Mouse (Mus musculus) forebrain, embryonic 14.5 days (tissue): ENCODE measurements around the gene Tssc4. TPM values are rescaled to one million over a fixed set of nuclear protein-coding genes. Genes with fewer than 3 reads are reported as not detected.

Experiments
- ATAC-seq: fragments of 200-750 bp; cut with Nextera tagmentation; 2 replicates; pipeline ENCODE4 v1.8.0; 2017; ENCODE audit warnings: mild to moderate bottlenecking, moderate library complexity
- DNase-seq: peaks from one replicate; pipeline ENCODE4 v3.0.0-alpha.2; 2015; ENCODE audit warnings: low spot score
- H3K27ac ChIP-seq: fragments of 300-500 bp; sonication (generic); 2 replicates; pipeline ENCODE4 v1.5.1; 2014; ENCODE audit warnings: low read depth, mild to moderate bottlenecking, control low read depth, low read length, moderate library complexity
- H3K27me3 ChIP-seq: fragments of 300-500 bp; sonication (generic); replicated peaks from 2 replicates; pipeline ENCODE4 v1.6.1; 2014; ENCODE audit warnings: low read length, control low read depth, mixed read lengths; ENCODE audit not compliant: control insufficient read depth, insufficient read depth
- H3K36me3 ChIP-seq: fragments of 300-500 bp; sonication (generic); 2 replicates; pipeline ENCODE4 v1.6.1; 2014; ENCODE audit warnings: low read length, control low read depth; ENCODE audit not compliant: control insufficient read depth, insufficient read depth
- H3K4me1 ChIP-seq: fragments of 300-500 bp; sonication (generic); 2 replicates; pipeline ENCODE4 v1.6.1; 2014; ENCODE audit warnings: antibody characterized with exemption, low read length, control low read depth; ENCODE audit not compliant: control insufficient read depth, insufficient read depth
- H3K4me2 ChIP-seq: fragments of 300-500 bp; sonication (generic); 2 replicates; pipeline ENCODE4 v1.6.1; 2014; ENCODE audit warnings: mild to moderate bottlenecking, control low read depth, low read length
- H3K4me3 ChIP-seq: fragments of 300-500 bp; sonication (generic); 2 replicates; pipeline ENCODE4 v1.5.1; 2014; ENCODE audit warnings: low read depth, low read length, control low read depth
- H3K9ac ChIP-seq: fragments of 300-500 bp; sonication (generic); 2 replicates; pipeline ENCODE4 v1.6.1; 2014; ENCODE audit warnings: mild to moderate bottlenecking, low read length, control low read depth, moderate library complexity
- H3K9me3 ChIP-seq: fragments of 300-500 bp; sonication (generic); replicated peaks from 2 replicates; pipeline ENCODE4 v1.6.1; 2016; ENCODE audit warnings: low read length, control low read depth, mixed read lengths; ENCODE audit not compliant: control insufficient read depth
- WGBS: fragments of 180-500 bp; shearing (Covaris S2); extraction: QIAGEN DNeasy Blood & Tissue Kit; methylation state at CpG from one replicate; pipeline ENCODE4 v1.1.7; 2014; 5-methylcytosine and 5-hydroxymethylcytosine counted together
- polyA plus RNA-seq: library from polyadenylated mRNA; unstranded; fragments of >200 nt; fragmentation: Nextera tagmentation; extraction: Ambion mirVana; gene quantifications from 2 replicates; pipeline ENCODE4 v1.2.1, GENCODE M21; 2014

The Tssc4 gene
- polyA plus RNA-seq, 1 experiment from 2014 or later, result 106 TPM

- ATAC-seq (no peak), DNase-seq (no peak)
- peaks cover 38% of the 10 kb centered on the region for H3K27me3 ChIP-seq
- WGBS, result 48% methylated on average over 5 of the region's 5 CpGs
- H3K4me3 ChIP-seq, result no peak overlapping the region
- H3K9me3 ChIP-seq, result no peaks in the 10 kb centered on the region
- H3K27ac ChIP-seq, result no peak overlapping the region
- no peaks in the 10 kb centered on the region for H3K4me1 ChIP-seq
- H3K9ac ChIP-seq, result no peak overlapping the region
- H3K36me3 ChIP-seq, result no peaks in the 10 kb centered on the region
- no peak overlapping the region for H3K4me2 ChIP-seq
Measured at GRCm38 (mm10) chr7:143108200-143108599, 39.2 kb downstream of the Tssc4 start.

DNA sequence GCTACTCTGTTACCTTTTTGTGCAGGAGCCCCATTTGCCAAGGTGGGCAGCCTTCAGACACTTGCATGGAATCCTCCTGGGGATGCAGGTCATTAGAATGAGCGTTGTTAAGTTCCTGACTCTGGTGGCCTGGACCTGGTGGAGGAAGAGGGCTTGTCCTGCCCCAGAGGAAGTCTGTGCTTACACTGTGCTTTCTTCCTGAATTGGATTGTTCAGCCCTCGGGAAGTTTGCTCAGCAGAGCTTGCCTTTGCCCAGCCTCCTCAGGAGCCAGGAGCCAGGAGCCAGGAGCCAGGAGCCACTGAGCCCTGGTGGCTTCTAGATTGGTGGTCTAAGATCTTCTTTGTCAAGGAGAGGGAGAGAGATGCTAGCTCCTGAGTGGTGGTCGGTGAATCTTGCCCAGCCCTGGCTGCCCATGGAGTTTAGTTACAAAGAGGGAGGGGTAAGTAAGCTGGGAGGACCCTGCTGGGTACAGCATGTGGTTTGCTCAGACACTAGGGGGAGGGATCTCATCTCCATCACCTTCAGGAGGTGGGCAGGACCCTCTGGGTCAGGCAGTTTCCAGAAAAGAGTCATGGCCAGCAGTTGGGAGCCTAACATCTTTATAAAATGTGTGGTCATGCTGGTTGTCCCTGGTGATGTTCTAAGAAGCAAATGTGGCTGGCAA lies 40.1 kb downstream of the Tssc4 start:
- no peaks in the 10 kb centered on the region; the same call in 1 of the 2 replicates for H3K9me3 ChIP-seq
- no peak overlapping the region for H3K4me2 ChIP-seq
- WGBS, result 24% methylated on average over 3 of the region's 3 CpGs
- H3K36me3 ChIP-seq, result no peaks in the 10 kb centered on the region
- H3K9ac ChIP-seq, result no peak overlapping the region
- H3K4me3 ChIP-seq, result no peak overlapping the region
- H3K27ac ChIP-seq, result no peak overlapping the region
- DNase-seq (no peak), ATAC-seq (no peak)
- H3K27me3 ChIP-seq, result peaks cover 38% of the 10 kb centered on the region
- H3K4me1 ChIP-seq, result no peaks in the 10 kb centered on the region

GRCm38 (mm10) chr7:143109696-143110095 lies 40.6 kb downstream of the Tssc4 start:
- Histone ChIP-seq H3K4me1 (no peaks in the 10 kb centered on the region), H3K36me3 (no peaks in the 10 kb centered on the region), H3K4me3 (no peak overlapping the region), H3K9ac (no peak overlapping the region), H3K4me2 (no peak overlapping the region), H3K9me3 (no peaks in the 10 kb centered on the region; the same call in 1 of the 2 replicates), H3K27ac (no peak overlapping the region), H3K27me3 (peaks cover 38% of the 10 kb centered on the region)
- WGBS, result 67% methylated on average over 3 of the region's 3 CpGs
- no peak for DNase-seq
- no peak for ATAC-seq

GRCm38 (mm10) chr7:143110803-143111202 lies 41.8 kb downstream of the Tssc4 start:
- Histone ChIP-seq H3K4me3 (no peak overlapping the region), H3K27me3 (peaks cover 31% of the 10 kb centered on the region), H3K4me2 (no peak overlapping the region), H3K9ac (no peak overlapping the region), H3K27ac (no peak overlapping the region), H3K36me3 (no peaks in the 10 kb centered on the region), H3K4me1 (no peaks in the 10 kb centered on the region), H3K9me3 (no peaks in the 10 kb centered on the region; the same call in 1 of the 2 replicates)
- ATAC-seq, result no peak
- WGBS, result 82% methylated on average over 1 of the region's 1 CpGs
- DNase-seq, result no peak

- H3K9ac ChIP-seq, result no peak overlapping the region
- no peak overlapping the region for H3K27ac ChIP-seq
- no peak for ATAC-seq
- H3K27me3 ChIP-seq, result peaks cover 23% of the 10 kb centered on the region
- H3K9me3 ChIP-seq, result no peaks in the 10 kb centered on the region; the same call in 1 of the 2 replicates
- DNase-seq, result no peak
- H3K36me3 ChIP-seq, result no peaks in the 10 kb centered on the region
- no peaks in the 10 kb centered on the region for H3K4me1 ChIP-seq
- WGBS, result 67% methylated on average over 4 of the region's 4 CpGs
- H3K4me2 ChIP-seq, result no peak overlapping the region
- H3K4me3 ChIP-seq, result no peak overlapping the region
Measured at GRCm38 (mm10) chr7:143111719-143112118, 42.7 kb downstream of the Tssc4 start.

DNA sequence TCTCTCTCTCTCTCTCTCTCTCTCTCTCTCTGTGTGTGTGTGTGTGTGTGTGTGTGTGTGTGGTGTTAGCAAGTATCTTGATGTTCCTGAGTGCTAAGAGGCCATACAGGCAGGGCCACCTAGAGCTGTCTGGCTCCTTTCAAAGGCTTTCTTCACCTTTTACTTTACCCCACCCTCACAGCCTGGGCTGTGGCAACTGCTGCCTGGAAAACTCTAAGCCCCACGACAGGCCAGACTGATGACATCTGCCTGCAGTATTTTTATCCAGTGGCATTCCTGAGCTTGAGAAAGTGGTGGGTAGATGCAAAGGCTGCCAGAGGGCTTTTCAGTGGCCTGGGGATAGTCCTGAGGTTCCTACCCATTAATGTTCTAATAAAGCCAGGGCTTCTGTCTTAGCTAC lies 43.3 kb downstream of the Tssc4 start:
- WGBS, result 47% methylated on average over 1 of the region's 1 CpGs
- Histone ChIP-seq H3K27me3 (peaks cover 17% of the 10 kb centered on the region), H3K4me2 (no peak overlapping the region), H3K9ac (no peak overlapping the region), H3K36me3 (no peaks in the 10 kb centered on the region), H3K4me3 (no peak overlapping the region), H3K9me3 (no peaks in the 10 kb centered on the region; the same call in 1 of the 2 replicates), H3K27ac (no peak overlapping the region), H3K4me1 (no peaks in the 10 kb centered on the region)
- DNase-seq (no peak), ATAC-seq (no peak)

GRCm38 (mm10) chr7:143114773-143115172 lies 45.7 kb downstream of the Tssc4 start:
- no peak for DNase-seq
- Histone ChIP-seq H3K4me3 (no peak overlapping the region), H3K9me3 (no peaks in the 10 kb centered on the region; the same call in 1 of the 2 replicates), H3K4me1 (no peaks in the 10 kb centered on the region), H3K27me3 (no peaks in the 10 kb centered on the region), H3K9ac (no peak overlapping the region), H3K27ac (no peak overlapping the region), H3K4me2 (no peak overlapping the region), H3K36me3 (no peaks in the 10 kb centered on the region)
- no peak for ATAC-seq

GRCm38 (mm10) chr7:143116521-143116920 lies 47.5 kb downstream of the Tssc4 start:
- 87% methylated on average over 5 of the region's 5 CpGs for WGBS

GRCm38 (mm10) chr7:143119407-143119806 lies 50.4 kb downstream of the Tssc4 start:
- 7% methylated on average over 1 of the region's 1 CpGs for WGBS
- DNase-seq, result no peak

More at GRCm38 (mm10) chr7:143116521-143116920, 47.5 kb downstream of the Tssc4 start:
- Histone ChIP-seq H3K9ac (no peak overlapping the region), H3K27ac (no peak overlapping the region), H3K4me2 (no peak overlapping the region), H3K9me3 (no peaks in the 10 kb centered on the region; the same call in 1 of the 2 replicates), H3K4me3 (no peak overlapping the region), H3K36me3 (no peaks in the 10 kb centered on the region), H3K4me1 (no peaks in the 10 kb centered on the region), H3K27me3 (no peaks in the 10 kb centered on the region)
- ATAC-seq (no peak), DNase-seq (no peak)

More at GRCm38 (mm10) chr7:143119407-143119806, 50.4 kb downstream of the Tssc4 start:
- H3K36me3 ChIP-seq, result no peaks in the 10 kb centered on the region
- no peak overlapping the region for H3K4me3 ChIP-seq
- no peak overlapping the region for H3K9ac ChIP-seq
- no peak for ATAC-seq
- no peaks in the 10 kb centered on the region for H3K27me3 ChIP-seq
- H3K27ac ChIP-seq, result no peak overlapping the region
- no peaks in the 10 kb centered on the region; the same call in 1 of the 2 replicates for H3K9me3 ChIP-seq
- no peaks in the 10 kb centered on the region for H3K4me1 ChIP-seq
- no peak overlapping the region for H3K4me2 ChIP-seq
